Mouse (Mus musculus) heart, embryonic 16.5 days (tissue): Measurements from ENCODE around the gene Rps11. TPM values are rescaled to one million over a fixed set of nuclear protein-coding genes. Genes with fewer than 3 reads are reported as not detected.

Experiments
- ATAC-seq: fragments of 200-750 bp; cut with Nextera tagmentation; replicated peaks from 2 replicates; pipeline ENCODE4 v1.8.0; 2017; ENCODE audit warnings: moderate number of reproducible peaks; ENCODE audit not compliant: insufficient read depth, low FRiP score; ENCODE audit errors: extremely low read depth
- H3K27ac ChIP-seq: fragments of 300-500 bp; sonication (generic); 2 replicates; pipeline ENCODE4 v1.5.1; 2014; ENCODE audit warnings: mild to moderate bottlenecking, low read length, control low read depth, moderate library complexity
- H3K27me3 ChIP-seq: fragments of 300-500 bp; sonication (generic); 2 replicates; pipeline ENCODE4 v1.6.1; 2014; ENCODE audit warnings: low read length, mixed read lengths; ENCODE audit not compliant: control insufficient read depth, insufficient read depth
- H3K36me3 ChIP-seq: fragments of 300-500 bp; sonication (generic); 2 replicates; pipeline ENCODE4 v1.6.1; 2014; ENCODE audit not compliant: control insufficient read depth, insufficient read depth
- H3K4me1 ChIP-seq: fragments of 300-500 bp; sonication (generic); 2 replicates; pipeline ENCODE4 v1.6.1; 2014; ENCODE audit warnings: low read length, mixed read lengths; ENCODE audit not compliant: control insufficient read depth, insufficient read depth
- H3K4me2 ChIP-seq: fragments of 300-500 bp; sonication (generic); 2 replicates; pipeline ENCODE4 v1.6.1; 2014; ENCODE audit warnings: low read depth, mild to moderate bottlenecking, control low read depth, low read length
- H3K4me3 ChIP-seq: fragments of 300-500 bp; sonication (generic); 2 replicates; pipeline ENCODE4 v1.5.1; 2014; ENCODE audit warnings: mild to moderate bottlenecking, control low read depth, low read length
- H3K9ac ChIP-seq: fragments of 300-500 bp; sonication (generic); 2 replicates; pipeline ENCODE4 v1.6.1; 2014; ENCODE audit warnings: low read length, control low read depth
- H3K9me3 ChIP-seq: fragments of 300-500 bp; sonication (generic); replicated peaks from 2 replicates; pipeline ENCODE4 v1.6.1; 2016; ENCODE audit warnings: low read length; ENCODE audit not compliant: control insufficient read depth
- WGBS: fragments of 180-500 bp; shearing (Covaris S2); extraction: QIAGEN DNeasy Blood & Tissue Kit; methylation state at CpG from one replicate; pipeline ENCODE4 v1.1.7; 2014; 5-methylcytosine and 5-hydroxymethylcytosine counted together
- polyA plus RNA-seq: library from polyadenylated mRNA; unstranded; fragments of >200 nt; fragmentation: Nextera tagmentation; extraction: Ambion mirVana; gene quantifications from 2 replicates; pipeline ENCODE4 v1.2.1, GENCODE M21; 2015

The Rps11 gene
- polyA plus RNA-seq, 1 experiment from 2014 or later = 812 TPM

GRCm38 (mm10) chr7:45107052-45107645 is 17.1 kb downstream of the Rps11 start:
- peaks cover 16% of the 10 kb centered on the region for H3K4me1 ChIP-seq
- H3K9ac ChIP-seq = no peak overlapping the region
- no peak overlapping the region for H3K4me3 ChIP-seq
- H3K4me2 ChIP-seq = no peak overlapping the region
- H3K36me3 ChIP-seq = no peaks in the 10 kb centered on the region
- no peak for ATAC-seq
- no peaks in the 10 kb centered on the region for H3K27me3 ChIP-seq
- H3K9me3 ChIP-seq = no peaks in the 10 kb centered on the region
- no peak overlapping the region for H3K27ac ChIP-seq
- WGBS = 53% methylated on average over 5 of the region's 5 CpGs

- no peaks in the 10 kb centered on the region for H3K9me3 ChIP-seq
- no peak overlapping the region for H3K4me3 ChIP-seq
- H3K4me2 ChIP-seq = no peak overlapping the region
- H3K27me3 ChIP-seq = no peaks in the 10 kb centered on the region
- WGBS = 64% methylated on average over 6 of the region's 6 CpGs
- no peaks in the 10 kb centered on the region for H3K36me3 ChIP-seq
- H3K9ac ChIP-seq = no peak overlapping the region
- H3K27ac ChIP-seq = no peak overlapping the region
- H3K4me1 ChIP-seq = peaks cover 16% of the 10 kb centered on the region
- ATAC-seq = no peak
Observed at GRCm38 (mm10) chr7:45106441-45106840, 17.8 kb downstream of the Rps11 start.

DNA sequence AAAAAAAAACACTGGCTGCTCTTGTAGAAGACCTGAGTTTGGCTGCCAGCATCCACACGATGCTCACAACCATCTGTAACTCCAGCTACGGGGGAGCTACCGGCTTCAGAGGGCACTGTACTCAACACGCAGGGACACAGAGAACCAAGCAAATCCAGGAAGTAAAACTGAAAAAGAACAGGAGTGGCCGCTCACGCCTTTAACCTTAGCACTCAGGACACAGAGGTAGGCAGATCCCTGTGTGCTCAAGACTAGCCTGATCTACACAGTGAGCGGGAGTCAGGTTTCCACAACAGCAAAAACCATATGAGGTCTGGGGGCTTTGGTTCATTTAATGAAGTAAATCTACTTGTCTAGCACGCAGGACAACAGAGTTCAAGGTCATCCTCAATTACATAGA is 18.7 kb downstream of the Rps11 start:
- H3K4me3 ChIP-seq = no peak overlapping the region
- no peak overlapping the region for H3K9ac ChIP-seq
- no peaks in the 10 kb centered on the region for H3K9me3 ChIP-seq
- peaks cover 16% of the 10 kb centered on the region for H3K4me1 ChIP-seq
- H3K4me2 ChIP-seq = no peak overlapping the region
- H3K36me3 ChIP-seq = no peaks in the 10 kb centered on the region
- H3K27ac ChIP-seq = no peak overlapping the region
- ATAC-seq = no peak
- H3K27me3 ChIP-seq = no peaks in the 10 kb centered on the region
- 77% methylated on average over 8 of the region's 8 CpGs for WGBS

GRCm38 (mm10) chr7:45104941-45105340 is 19.3 kb downstream of the Rps11 start:
- Histone ChIP-seq H3K27ac (no peak overlapping the region), H3K4me2 (no peak overlapping the region), H3K36me3 (no peaks in the 10 kb centered on the region), H3K9ac (no peak overlapping the region), H3K4me3 (no peak overlapping the region), H3K9me3 (no peaks in the 10 kb centered on the region), H3K27me3 (no peaks in the 10 kb centered on the region), H3K4me1 (peaks cover 16% of the 10 kb centered on the region)
- WGBS = 62% methylated on average over 5 of the region's 5 CpGs
- ATAC-seq = no peak

- Histone ChIP-seq H3K9ac (peak within 1 kb of the TSS; percentile 73), H3K4me2 (peak within 1 kb of the TSS; percentile 58), H3K9me3 (no peaks in the 10 kb centered on the region), H3K27me3 (no peaks in the 10 kb centered on the region), H3K27ac (peak within 1 kb of the TSS; percentile 89), H3K4me3 (peak within 1 kb of the TSS; percentile 47), H3K4me1 (peaks cover 16% of the 10 kb centered on the region), H3K36me3 (no peaks in the 10 kb centered on the region)
- peak; percentile 97 for ATAC-seq
- WGBS = 17% methylated on average over 7 of the region's 7 CpGs
Observed at GRCm38 (mm10) chr7:45103652-45104180, 20.5 kb downstream of the Rps11 start, which contains the start of gene Fcgrt. Fcgrt (minus strand) TSS chr7:45103851.

GRCm38 (mm10) chr7:45102940-45103585 is 21.2 kb downstream of the Rps11 start:
- H3K4me3 ChIP-seq = peak overlapping the region; percentile 47
- no peaks in the 10 kb centered on the region for H3K27me3 ChIP-seq
- peak overlapping the region; percentile 58 for H3K4me2 ChIP-seq
- H3K9me3 ChIP-seq = no peaks in the 10 kb centered on the region
- peaks cover 16% of the 10 kb centered on the region for H3K4me1 ChIP-seq
- H3K27ac ChIP-seq = peak overlapping the region; percentile 89
- WGBS = 70% methylated on average over 9 of the region's 9 CpGs
- H3K36me3 ChIP-seq = no peaks in the 10 kb centered on the region
- peak overlapping the region; percentile 73 for H3K9ac ChIP-seq
- no peak for ATAC-seq

DNA sequence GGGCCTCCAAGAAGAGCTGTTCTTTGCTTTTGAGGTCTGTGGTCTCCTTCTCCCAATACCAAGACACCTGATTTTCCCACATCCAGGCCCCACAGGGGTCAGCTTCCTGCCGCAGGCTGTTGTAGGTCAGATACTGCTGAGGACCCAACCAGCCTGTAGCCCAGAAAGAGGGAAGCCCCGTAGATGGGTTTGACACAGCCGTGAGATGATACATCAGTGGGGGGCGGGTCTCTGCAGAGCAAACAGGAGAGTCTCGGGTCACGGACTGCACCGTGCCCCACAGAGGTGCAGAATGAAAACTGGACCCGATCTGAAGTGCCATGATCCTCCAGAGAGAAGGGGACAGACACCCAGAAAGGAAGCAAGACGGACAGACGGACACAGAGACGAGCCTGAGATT is 21.8 kb downstream of the Rps11 start:
- Histone ChIP-seq H3K27ac (no peak overlapping the region), H3K4me1 (peaks cover 16% of the 10 kb centered on the region), H3K9ac (peak overlapping the region; percentile 73; the same call in 1 of the 2 replicates), H3K4me3 (peak overlapping the region; percentile 47), H3K4me2 (peak overlapping the region; percentile 58), H3K27me3 (no peaks in the 10 kb centered on the region), H3K36me3 (no peaks in the 10 kb centered on the region), H3K9me3 (no peaks in the 10 kb centered on the region)
- ATAC-seq = no peak
- WGBS = 80% methylated on average over 11 of the region's 11 CpGs

- WGBS = 88% methylated on average over 6 of the region's 6 CpGs
Observed at GRCm38 (mm10) chr7:45100046-45100445, 24.2 kb downstream of the Rps11 start.

GRCm38 (mm10) chr7:45098541-45099240 is 25.5 kb downstream of the Rps11 start:
- Histone ChIP-seq H3K27me3 (no peaks in the 10 kb centered on the region), H3K4me3 (no peak overlapping the region), H3K9me3 (no peaks in the 10 kb centered on the region), H3K36me3 (no peaks in the 10 kb centered on the region), H3K27ac (no peak overlapping the region), H3K4me2 (no peak overlapping the region), H3K9ac (no peak overlapping the region), H3K4me1 (peaks cover 9% of the 10 kb centered on the region; the same call in 1 of the 2 replicates)
- WGBS = 84% methylated on average over 8 of the region's 8 CpGs
- ATAC-seq = no peak

More at GRCm38 (mm10) chr7:45100046-45100445, 24.2 kb downstream of the Rps11 start:
- H3K27me3 ChIP-seq = no peaks in the 10 kb centered on the region
- H3K4me2 ChIP-seq = no peak overlapping the region
- H3K9ac ChIP-seq = no peak overlapping the region
- H3K4me1 ChIP-seq = peaks cover 16% of the 10 kb centered on the region
- no peaks in the 10 kb centered on the region for H3K36me3 ChIP-seq
- ATAC-seq = no peak
- no peak overlapping the region for H3K4me3 ChIP-seq
- no peak overlapping the region for H3K27ac ChIP-seq
- no peaks in the 10 kb centered on the region for H3K9me3 ChIP-seq
